Mouse (Mus musculus): ENCODE results near the gene Acsl5.

Acsl5 gene

DNA sequence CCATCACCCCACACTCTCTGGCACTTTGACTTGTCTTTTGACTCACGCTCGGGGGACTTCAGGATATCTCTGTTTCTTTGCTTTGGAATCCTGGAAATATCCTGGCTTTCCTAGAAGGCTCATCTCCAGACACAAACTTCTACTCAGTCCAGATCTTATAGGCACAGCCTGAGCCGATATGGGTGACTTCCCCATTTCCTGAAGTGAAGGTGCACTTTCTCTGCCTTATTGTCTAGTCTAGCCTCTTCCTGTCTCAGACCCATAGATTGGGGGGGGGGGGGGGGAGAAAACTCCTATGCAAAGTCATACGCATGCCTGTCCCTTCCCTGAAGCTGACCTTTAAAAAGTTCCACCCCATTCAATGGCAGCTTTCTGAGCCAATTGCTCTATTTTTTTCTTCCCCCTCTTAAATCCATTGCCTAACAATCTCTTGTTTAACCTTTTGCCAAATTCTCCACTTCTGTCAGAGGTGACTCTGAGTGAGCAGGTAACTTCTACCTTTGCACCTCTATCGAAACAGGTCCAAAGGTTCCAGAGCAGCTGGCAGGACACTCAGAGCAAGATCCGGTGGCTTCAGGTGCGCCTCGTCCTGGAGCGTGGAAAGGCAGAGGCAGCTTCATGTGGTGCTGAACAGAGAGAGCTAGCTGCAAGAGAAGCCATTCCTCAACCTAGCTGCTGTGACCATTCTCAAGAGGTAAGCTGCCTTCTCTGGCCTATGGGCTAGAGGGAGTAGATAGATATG lies at the start of gene Acsl5:
Gene Acsl5, plus strand, starts transcription at position 556 of the 742 bp plus-strand sequence.
- DNase-seq (ENCODE audit: low read depth, low spot score) = no peak

- DNase-seq (ENCODE audit: low read depth, low spot score) = peak; percentile 48
Observed at GRCm38 (mm10) chr19:55206482-55207138, 45.1 kb upstream of the Acsl5 start.

DNA sequence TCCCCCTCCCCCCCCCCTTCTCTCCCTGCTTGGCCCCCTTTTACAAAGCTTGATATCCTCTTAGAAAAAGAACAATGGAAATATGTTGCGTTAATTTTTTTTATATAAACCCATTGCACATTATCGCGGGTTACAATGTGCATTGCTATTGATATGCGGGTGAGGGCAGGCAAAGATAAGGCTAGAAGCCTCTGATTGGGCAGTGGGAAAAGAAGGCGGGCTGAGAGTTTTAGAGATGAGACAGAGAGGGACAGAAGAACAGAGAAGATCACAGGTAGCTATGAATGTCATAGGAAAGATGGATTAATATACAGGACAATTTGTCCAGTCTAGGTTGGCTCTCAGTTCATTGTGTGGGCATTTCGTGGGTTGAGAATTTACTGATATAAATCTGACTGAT lies 44.5 kb upstream of the Acsl5 start:
- no peak for DNase-seq (ENCODE audit: low read depth, low spot score)

GRCm38 (mm10) chr19:55207746-55208538 lies 43.8 kb upstream of the Acsl5 start:
- DNase-seq (ENCODE audit: low read depth, low spot score) = no peak

DNA sequence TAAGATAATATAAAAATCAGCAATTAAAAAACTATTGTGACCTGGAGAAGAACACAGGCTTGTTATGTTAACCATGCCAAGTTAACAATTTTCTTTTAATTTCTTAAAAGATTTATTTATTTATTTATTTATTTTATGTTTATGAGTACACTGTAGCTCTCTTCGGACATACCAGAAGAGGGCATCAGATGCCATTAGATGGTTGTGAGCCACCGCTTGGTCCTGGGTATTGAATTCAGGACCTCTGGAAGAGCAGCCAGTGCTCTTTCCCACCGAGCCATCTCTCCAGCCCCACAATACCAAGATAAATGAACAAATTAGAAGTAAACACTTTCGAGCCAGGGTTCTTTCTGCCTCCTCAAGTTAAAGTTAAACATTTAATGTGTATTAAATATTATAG lies 43.1 kb upstream of the Acsl5 start:
- DNase-seq (ENCODE audit: low read depth, low spot score) = no peak

DNA sequence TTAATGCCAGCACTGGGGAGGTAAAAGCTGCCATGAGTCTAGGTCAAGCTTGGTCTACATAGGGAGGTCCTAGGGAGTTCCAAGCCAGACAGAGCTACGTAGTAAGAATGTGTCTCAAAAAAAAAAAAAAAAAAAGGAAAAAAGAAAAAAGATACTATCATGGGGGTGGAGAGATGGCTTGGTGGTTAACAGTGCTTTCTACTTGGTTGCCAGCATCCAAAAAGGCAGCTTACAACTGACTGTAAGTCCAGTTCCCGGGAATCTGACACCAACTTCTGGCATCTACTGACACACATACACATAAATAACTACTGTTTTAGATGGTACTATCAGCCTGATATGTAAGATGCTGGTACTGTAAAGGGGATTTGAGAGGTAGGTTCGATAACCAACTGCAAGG lies 42.7 kb upstream of the Acsl5 start:
- no peak for DNase-seq (ENCODE audit: low read depth, low spot score)

DNA sequence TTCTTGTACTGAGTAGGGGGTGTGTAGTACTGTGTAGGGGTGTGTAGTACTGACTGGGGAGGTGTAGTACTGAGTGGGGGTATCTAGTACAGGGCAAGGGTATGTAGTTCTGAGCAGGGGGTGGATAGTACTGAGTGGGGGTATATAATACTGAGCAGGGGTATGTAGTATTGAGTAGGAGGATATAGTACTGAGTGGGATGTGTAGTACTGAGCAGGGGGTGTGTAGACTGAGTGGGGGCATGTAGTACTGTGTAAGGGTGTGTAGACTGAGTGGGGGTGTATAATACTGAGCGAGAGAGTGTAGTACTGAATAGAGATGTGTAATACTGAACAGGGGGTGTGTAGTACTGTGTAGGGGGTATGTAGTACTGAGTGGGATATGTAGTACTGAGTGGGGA lies 40.0 kb upstream of the Acsl5 start:
- DNase-seq (ENCODE audit: low read depth, low spot score) = no peak

GRCm38 (mm10) chr19:55213617-55214340 lies 38.0 kb upstream of the Acsl5 start:
- DNase-seq (ENCODE audit: low read depth, low spot score) = no peak

- no peak for DNase-seq (ENCODE audit: low read depth, low spot score)
Observed at GRCm38 (mm10) chr19:55216876-55217275, 34.9 kb upstream of the Acsl5 start.

DNA sequence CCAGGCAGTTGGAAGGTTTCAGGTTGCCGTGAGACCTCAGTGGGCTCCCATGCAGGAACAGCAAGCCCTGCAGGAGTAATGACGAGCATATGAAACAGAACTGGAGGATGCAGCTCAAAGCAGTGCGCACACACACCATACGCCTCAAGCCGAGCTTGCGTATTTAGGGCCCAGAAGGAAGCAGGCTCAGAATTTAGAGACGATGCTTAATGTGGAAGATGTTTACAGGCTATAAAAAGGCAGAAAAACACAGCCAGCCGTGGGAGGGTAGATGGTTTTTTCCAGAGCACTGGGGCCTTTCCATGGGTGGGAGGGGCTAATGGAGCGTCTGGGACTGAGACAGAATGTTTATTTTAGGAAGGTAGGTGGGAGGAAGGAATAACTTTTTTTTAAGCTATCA lies 34.4 kb upstream of the Acsl5 start:
- no peak for DNase-seq (ENCODE audit: low read depth, low spot score)

- DNase-seq (ENCODE audit: low read depth, low spot score) = peak; percentile 78
Observed at GRCm38 (mm10) chr19:55218192-55218739, 33.5 kb upstream of the Acsl5 start.

DNA sequence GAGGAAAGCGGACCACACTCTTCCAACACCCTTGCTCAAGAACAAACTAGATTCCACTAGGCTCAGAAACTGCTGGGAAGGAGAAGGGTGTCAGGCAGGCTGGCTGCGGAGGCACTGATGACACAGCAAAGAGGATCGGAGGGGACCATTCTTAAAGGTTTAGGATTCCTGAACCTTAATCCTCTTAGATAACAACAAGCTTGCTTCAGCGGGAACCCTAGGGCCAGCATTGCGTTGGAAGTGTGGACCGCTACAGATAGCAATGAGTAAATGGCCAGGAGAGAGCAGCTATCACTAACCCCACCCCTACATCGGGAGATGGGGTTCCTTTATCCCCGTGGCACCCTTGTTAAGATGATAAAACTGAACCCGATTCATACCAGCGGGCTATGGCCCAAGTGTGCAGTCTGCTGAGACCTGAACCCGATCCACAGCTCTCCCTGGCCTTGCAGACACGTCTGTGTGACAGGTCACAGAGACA lies 33.0 kb upstream of the Acsl5 start:
- DNase-seq (ENCODE audit: low read depth, low spot score) = no peak

GRCm38 (mm10) chr19:55219359-55219758 lies 32.4 kb upstream of the Acsl5 start:
- DNase-seq (ENCODE audit: low read depth, low spot score) = no peak

DNA sequence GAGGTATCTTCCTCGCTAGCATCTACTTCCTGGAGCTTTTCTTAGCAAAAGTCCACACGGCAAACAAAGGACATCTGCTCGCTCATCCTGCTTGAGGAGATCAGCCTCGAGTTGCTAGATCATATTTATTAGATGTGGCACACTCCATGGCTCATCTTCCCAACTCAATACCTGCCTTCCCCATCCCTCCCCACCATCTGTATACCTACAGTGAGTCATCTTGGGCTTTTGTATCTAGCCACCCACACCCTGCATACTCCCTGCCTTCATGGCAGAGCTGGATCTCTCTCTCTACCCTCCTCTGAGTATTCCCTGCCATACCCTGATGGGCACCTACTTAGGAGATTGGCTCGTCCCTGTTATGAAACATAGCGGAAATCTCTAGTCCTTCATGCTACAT lies 30.5 kb upstream of the Acsl5 start:
- DNase-seq (ENCODE audit: low read depth, low spot score) = no peak

DNA sequence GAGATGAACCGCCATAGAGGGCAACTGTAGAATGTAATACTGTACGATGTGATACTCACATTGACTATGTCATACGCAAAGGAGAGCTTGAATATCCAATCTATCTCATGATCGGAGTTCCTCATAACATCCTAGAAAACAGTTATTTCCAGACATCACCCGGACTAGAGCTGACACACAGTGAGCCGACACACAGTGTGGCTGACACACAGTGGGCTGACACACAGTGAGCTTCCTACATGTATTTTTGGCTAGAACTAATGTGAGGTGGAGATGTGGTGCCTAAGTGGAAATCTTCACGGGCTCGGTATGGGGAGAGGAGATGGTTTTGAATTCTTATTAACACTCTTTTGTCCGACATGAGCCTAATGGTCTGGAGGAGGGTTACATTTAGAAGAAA lies 29.5 kb upstream of the Acsl5 start:
- DNase-seq (ENCODE audit: low read depth, low spot score) = no peak

- no peak for DNase-seq (ENCODE audit: low read depth, low spot score)
Observed at GRCm38 (mm10) chr19:55226621-55227020, 25.1 kb upstream of the Acsl5 start.

DNA sequence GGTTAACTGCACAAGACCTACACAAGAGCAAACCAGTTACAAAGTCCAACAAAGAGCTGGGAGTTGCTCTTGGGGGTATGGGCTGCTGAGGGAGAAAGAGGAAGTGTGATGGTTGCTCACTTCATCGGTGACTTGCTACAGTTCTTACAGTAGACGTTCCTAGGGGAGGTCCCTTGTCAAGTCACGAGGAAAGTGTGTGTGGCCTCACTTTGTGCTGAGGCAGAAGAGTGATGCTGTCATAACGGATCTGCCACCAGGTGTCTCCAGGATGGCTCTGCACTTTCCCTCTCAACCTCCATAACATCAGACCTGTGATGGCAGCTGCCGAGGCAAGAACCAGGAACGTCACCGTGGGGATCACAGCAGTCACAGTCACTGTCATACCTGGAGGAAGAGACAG lies 24.6 kb upstream of the Acsl5 start:
- DNase-seq (ENCODE audit: low read depth, low spot score) = no peak

DNA sequence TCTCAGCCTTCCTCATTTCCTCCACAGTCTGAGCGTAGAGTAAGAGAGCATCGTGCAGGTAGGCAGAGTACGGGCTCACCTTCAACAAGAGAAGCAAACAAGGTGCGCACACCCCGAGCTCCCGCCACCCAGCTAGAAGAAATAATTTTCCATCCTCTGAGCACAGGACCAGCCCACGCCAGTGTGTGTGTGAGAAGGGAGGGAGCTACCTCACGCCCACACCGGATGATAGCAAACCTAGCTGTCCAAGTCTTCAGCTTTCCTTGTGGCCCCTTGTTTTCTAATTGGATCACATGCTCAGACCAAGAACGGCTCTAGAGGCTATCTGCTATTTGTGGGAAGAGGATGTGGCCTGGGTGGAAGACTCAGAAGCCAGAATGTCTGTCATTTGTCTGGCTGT lies 20.7 kb upstream of the Acsl5 start:
- no peak for DNase-seq (ENCODE audit: low read depth, low spot score)

DNA sequence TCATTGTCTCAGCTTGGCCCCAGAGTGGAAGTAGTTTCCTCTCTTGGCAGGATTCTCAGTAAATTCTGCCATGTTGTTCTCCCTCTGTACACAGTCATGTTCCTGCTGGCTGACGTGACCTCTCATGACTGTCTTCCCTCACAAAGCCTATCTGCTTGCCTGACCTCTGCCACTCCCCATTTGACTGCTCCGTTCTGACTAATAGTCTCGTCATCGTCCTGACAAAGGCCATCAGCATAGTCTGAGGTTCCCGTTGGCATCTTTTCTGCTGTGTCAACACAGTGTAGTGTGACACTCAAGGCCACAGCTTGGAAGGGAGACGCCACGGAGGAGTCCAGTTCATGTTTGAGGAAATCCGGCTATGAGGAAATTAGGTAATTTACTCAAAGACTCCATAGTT lies 19.6 kb upstream of the Acsl5 start:
- DNase-seq (ENCODE audit: low read depth, low spot score) = no peak

GRCm38 (mm10) chr19:55236026-55236425 lies 15.7 kb upstream of the Acsl5 start:
- no peak for DNase-seq (ENCODE audit: low read depth, low spot score)

DNA sequence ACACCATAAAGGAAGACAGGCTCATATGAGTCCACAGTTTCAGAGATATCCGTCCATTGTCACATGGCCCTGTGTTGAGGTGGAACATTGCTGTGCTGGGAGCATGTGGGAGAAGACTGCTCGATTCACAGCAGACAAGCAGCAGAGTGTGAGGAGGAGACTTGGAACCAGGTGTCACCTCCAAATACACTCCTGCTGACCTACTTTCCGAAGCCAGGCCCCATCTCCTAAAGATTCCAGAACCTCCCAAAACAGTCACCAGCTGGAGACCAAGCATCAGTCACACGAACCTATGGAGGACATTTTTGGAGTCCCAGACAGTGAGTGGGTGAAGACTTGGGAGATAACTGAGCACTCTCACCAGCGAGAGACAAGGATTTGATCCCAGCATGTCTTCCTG lies 15.2 kb upstream of the Acsl5 start:
- no peak for DNase-seq (ENCODE audit: low read depth, low spot score)
